Mouse (Mus musculus): ENCODE measurements around the gene Pacsin2.

Pacsin2 gene

GRCm38 (mm10) chr15:83451621-83452210 is 12.7 kb downstream of the Pacsin2 start:
- peak; percentile 57 for DNase-seq (ENCODE audit: low read depth, low spot score)

DNA sequence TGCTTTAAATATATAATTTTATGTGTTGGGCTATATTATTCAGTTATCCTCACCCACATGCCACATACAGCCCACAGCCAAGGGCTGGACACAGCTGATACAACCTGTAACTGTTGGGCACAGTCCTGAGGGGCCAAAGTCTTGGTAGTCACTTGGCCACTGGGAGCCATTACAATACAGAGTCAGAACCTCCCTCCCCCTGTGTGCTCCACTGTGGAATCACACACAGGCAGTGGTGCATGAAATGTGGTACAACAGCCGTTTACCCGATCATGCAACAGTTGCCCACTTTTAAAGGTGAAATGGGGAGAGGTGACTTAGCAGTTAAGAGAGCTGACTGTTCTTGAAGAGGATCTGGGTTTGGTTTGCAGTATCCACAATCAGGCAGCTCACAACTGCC is 14.4 kb downstream of the Pacsin2 start:
- no peak for DNase-seq (ENCODE audit: low read depth, low spot score)

- no peak for DNase-seq (ENCODE audit: low read depth, low spot score)
These were observed 15.8 kb downstream of the Pacsin2 start for GRCm38 (mm10) chr15:83448646-83449045.

- DNase-seq (ENCODE audit: low read depth, low spot score): no peak
These were observed 16.4 kb downstream of the Pacsin2 start for GRCm38 (mm10) chr15:83447791-83448544.

- DNase-seq (ENCODE audit: low read depth, low spot score): no peak
These were observed 18.5 kb downstream of the Pacsin2 start for GRCm38 (mm10) chr15:83445908-83446307.

- no peak for DNase-seq (ENCODE audit: low read depth, low spot score)
These were observed 19.0 kb downstream of the Pacsin2 start for GRCm38 (mm10) chr15:83445383-83445782.

DNA sequence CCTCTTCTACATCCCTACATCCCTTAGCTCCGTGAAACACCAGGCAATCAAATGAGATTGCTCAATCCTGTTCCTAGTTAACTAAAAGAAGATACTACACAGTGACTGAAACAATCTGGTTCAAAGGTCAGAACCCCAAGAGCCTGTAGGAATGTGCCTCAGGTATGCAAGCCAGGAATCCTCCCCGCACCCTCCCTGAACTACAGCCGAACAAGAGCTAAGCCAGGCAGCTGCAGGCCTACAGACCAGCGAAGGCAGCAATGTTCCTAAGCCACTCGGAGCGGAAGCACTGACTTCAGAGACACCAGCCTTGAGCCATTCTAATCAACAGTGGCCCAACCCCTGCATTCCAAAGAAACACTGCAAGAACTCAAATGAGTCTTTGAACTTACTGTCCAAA is 20.0 kb downstream of the Pacsin2 start:
- DNase-seq (ENCODE audit: low read depth, low spot score): no peak

DNA sequence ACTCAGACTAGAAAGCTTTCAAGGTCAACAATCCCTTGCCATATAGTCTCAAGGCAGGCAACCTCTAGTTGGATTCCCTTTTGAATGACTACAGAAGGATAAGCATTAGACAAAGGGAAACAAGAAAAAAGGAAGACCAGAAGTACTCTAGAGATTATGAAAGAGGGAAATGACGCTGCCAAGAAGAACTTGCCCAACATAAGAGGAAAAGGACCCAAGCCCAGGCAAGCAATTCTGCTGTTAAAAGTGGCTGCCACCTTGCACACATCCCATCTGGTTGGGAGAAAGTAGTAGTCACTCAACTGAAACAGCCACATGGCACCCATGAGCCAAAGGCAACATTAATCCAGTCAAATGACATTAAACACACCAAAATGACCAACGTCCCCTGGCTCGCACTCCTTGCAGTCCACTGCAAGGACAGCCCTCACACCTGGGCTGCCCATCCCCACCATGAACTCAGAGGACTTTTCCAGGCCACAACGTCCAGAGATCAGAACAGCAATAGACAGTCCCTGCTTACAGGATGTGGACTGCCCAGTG is 21.8 kb downstream of the Pacsin2 start:
- no peak for DNase-seq (ENCODE audit: low read depth, low spot score)

DNA sequence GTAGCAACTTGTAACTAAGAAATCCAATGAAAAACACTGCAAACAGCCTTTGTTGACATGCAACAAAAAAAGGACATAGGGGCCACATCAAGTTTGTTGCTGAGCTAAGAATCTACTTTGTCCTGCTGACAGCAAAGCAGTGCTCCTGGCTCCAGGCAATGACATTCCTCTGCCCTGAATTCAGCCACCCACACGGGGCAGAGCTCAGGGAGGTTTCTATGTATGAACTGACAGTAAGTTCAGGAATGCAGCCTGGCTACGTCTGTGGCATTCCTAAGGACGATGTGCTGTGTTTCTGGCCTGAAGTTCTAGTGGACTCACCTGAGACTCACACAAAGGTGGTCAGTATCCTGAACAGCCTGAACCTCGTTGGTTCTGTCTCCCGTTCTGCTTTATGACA is 23.7 kb downstream of the Pacsin2 start:
- DNase-seq (ENCODE audit: low read depth, low spot score): no peak

DNA sequence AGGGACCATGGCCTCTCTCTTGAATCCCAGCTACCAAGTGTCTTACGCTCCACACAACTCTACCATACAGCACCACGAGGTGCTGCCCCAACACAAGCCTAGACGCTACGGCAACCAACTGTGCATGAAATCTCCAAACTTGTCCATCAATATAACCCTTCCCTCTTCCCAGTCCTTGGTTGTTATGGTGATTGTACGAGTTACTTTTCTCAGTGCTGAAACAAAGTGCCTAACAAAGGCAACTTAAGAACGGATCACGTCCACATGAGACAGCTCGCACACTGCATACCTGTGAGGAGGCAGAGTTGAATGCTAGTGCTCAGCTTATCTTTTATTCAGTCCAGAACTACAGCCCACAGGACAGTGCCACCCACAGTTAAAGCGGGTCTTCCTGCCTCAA is 27.9 kb downstream of the Pacsin2 start:
- DNase-seq (ENCODE audit: low read depth, low spot score): no peak

DNA sequence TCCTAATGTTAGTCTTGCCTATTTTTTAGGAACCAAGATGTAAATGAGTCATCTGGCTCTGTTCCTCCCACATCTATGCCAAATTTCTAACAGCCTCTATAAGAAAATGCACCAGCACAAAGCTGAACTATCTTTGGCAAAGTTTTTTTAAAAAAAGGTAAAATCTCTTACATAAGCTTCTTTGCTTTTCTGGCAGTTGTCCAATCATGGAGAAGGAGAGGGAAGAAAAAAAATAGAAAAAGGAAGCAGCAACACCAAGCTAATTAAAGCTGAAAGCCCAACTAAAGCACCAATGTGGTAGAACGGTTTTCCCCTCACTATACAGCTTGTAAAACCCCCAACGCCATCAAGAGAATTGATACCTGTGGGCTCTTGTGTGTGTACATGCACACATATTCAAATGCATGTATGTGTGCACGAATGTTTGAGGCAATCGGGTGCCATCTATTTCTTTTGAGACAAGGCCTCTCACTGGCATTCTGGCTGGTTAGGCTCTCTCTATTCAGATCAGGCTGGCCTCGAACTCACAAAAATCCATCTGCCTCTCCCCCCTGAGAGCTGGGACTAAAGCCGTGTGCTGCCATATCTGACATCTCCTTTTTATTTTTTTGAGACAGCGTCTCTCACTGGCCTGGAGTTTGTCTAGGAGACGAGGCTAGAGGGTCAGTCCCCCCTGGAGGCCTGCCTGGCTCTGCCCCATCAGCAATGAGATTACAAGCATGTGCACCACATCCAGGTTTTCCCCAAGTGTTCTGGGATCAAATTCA is 28.9 kb downstream of the Pacsin2 start:
- no peak for DNase-seq (ENCODE audit: low read depth, low spot score)

GRCm38 (mm10) chr15:83434692-83435091 is 29.7 kb downstream of the Pacsin2 start:
- no peak for DNase-seq (ENCODE audit: low read depth, low spot score)

DNA sequence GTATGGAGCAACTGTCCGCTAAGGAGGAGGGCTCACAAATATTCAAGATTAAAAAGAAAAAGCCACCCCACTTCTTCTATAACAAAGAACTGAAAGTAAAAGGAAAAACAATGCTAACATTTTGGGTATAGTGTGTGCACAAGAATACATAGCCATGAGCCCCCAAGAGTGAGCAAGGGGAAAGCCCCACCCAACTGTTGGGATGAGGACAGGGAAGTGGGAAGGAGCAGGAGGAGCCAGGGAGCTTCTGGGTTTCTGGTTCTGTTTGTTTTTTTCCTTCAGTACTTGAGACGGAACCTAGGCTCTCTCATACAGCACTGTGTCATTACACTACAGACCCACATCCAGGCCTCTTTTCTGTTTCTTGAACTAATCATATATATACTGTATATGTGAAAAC is 31.1 kb downstream of the Pacsin2 start:
- DNase-seq (ENCODE audit: low read depth, low spot score): no peak

DNA sequence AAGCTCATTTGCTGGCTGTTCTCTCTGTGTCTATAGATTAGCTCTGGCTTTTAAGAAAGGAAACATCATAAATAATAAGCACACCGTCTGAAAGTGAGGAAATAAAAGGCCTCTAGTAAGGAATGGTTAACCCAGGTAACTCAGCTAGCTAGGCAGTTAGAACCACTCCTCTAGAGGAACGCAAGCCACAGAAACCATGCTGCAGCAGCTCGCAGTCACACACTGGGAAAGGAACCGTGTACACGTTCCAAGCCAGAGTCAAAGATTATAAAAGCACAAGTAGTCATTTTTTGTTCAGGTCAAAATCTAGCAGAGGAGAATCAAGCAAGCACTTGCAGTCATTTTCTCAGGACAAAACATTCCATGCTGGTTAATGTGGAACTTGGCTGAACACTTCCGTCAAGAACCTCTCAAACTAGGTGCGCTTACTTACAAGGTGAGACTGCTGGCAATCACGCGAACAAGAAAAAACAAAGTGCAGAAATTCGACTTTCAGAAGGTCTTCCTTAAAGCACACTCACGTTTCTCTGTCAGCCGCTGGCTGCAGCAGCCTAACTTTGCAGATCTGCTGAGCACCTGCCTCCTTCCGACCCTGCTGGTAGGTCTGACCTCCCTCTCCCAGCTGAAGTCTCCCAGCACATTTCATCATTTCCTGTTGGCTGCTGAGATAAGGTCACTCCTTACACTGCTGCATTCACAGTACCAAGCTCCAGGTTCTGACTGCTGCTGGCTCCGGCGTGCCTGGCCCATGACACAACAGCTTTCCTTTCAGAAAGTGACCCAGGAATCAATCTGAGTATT is 32.0 kb downstream of the Pacsin2 start:
- DNase-seq (ENCODE audit: low read depth, low spot score): peak; percentile 84

DNA sequence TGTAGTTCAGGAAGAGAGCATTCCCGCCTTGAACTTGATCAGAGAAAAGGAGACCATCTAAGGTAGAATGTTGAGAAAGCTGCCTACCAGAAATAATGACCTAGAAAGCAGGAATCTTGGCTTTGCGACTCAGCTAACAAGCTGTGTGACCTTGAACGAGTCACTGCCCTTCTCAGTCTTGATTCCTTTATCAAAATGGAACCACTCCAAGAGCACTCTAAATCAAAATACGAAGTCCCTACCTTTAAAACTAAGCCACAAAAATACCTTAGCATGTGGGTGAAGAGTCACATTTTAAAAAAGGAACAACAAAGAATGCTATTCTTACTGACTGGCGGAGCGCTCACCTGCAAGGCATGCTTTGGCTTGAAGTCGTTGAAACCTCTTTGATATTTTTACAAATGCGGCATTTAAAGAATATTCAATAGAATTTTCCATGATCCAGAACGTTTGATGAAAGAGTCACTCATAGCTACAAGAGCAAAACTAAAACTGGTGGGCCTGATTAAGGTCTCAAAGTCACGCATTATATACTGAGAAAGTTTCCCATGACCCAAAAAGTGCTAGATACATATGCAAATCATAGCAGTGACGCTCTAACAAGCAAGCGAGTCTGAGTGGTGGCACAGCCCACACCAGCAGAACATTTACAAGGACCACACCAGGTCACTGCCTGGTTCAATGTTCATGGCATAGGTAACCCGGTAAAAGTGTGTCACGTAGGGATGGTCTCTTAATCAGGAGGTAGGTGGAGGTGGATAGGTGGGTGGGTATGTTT is 33.2 kb downstream of the Pacsin2 start:
- DNase-seq (ENCODE audit: low read depth, low spot score): no peak

DNA sequence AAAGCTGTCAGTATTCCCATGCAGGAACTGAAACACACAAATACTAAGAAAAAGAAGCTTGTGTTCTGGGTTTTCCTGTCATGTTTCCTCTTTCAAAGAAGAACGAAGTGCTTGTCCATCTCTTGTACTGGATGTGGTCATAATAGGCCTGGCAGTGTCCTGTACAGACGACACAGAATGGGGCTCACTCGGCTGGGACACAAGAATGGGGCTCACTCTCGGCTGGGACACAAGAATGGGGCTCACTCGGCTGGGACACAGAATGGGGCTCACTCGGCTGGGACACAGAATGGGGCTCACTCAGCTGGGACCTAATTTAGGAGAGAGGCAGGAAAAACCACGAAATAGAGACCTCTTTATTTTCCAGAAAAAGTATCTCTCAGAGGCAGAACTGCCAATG is 34.0 kb downstream of the Pacsin2 start:
- DNase-seq (ENCODE audit: low read depth, low spot score): no peak

DNA sequence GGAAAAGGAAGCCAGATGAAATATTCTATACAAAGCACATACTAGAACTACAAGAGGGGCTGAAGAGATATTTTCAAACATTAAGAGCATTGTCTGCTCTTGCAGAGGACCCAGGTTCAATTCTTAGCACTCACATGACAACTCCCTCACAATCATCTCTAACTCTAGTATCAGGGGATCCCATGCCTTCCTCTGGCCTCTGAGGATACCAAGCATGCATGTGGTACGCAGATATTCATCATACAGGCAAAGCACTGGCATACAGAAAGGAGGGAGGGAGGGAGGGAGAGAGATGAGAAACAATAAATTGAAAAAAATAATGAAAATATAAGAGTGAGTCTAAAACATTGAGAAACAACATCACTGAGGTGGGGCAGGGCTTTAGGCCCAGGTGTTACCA is 35.8 kb downstream of the Pacsin2 start:
- no peak for DNase-seq (ENCODE audit: low read depth, low spot score)

GRCm38 (mm10) chr15:83427294-83428163 is 36.9 kb downstream of the Pacsin2 start:
- DNase-seq (ENCODE audit: low read depth, low spot score): peak; percentile 52

GRCm38 (mm10) chr15:83425794-83426193 is 38.6 kb downstream of the Pacsin2 start:
- no peak for DNase-seq (ENCODE audit: low read depth, low spot score)

GRCm38 (mm10) chr15:83425277-83425676 is 39.1 kb downstream of the Pacsin2 start:
- no peak for DNase-seq (ENCODE audit: low read depth, low spot score)

Data from skeletal muscle tissue, adult 2 months (tissue).